Mouse (Mus musculus) thymus, postnatal 10 days (tissue): ENCODE measurements around the gene Dhrs7b.
"Not testable (repeated sequence)": the region's sequence is repeated elsewhere in the genome, so short reads cannot be mapped to it uniquely, and the experiment has no call there.

Source experiments
- DNase-seq, 2 experiments: peaks; one replicate each; pipeline ENCODE4 v3.0.0; 2021; ENCODE audit warnings: low spot score in 2 of 2

Gene Dhrs7b

GRCm38 (mm10) chr11:60830433-60831052 lies at the start of gene Dhrs7b:
Gene Dhrs7b (plus strand): TSS chr11:60830631.
- peak; percentile 74 to 81 for DNase-seq

GRCm38 (mm10) chr11:60784179-60784922 lies 46.1 kb upstream of the Dhrs7b start:
- no peak for DNase-seq

- no peak for DNase-seq
Observed at GRCm38 (mm10) chr11:60787595-60787994, 42.8 kb upstream of the Dhrs7b start.

- no peak for DNase-seq
Observed at GRCm38 (mm10) chr11:60790472-60790871, 40.0 kb upstream of the Dhrs7b start.

- no peak for DNase-seq
Observed at GRCm38 (mm10) chr11:60796342-60796741, 34.1 kb upstream of the Dhrs7b start.

- DNase-seq = no peak
Observed at GRCm38 (mm10) chr11:60799977-60800376, 30.5 kb upstream of the Dhrs7b start.

GRCm38 (mm10) chr11:60800892-60801291 lies 29.5 kb upstream of the Dhrs7b start:
- no peak for DNase-seq

GRCm38 (mm10) chr11:60808286-60809070 lies 22.0 kb upstream of the Dhrs7b start:
- no peak for DNase-seq

GRCm38 (mm10) chr11:60809546-60809945 lies 20.9 kb upstream of the Dhrs7b start:
- no peak for DNase-seq

GRCm38 (mm10) chr11:60810046-60810965 lies 20.1 kb upstream of the Dhrs7b start:
- DNase-seq = no peak

- peak; percentile 92 to 93 for DNase-seq
Observed at GRCm38 (mm10) chr11:60811054-60811460, 19.4 kb upstream of the Dhrs7b start.

GRCm38 (mm10) chr11:60811618-60812017 lies 18.8 kb upstream of the Dhrs7b start, which contains the start of gene Shmt1:
Gene Shmt1 (minus strand): TSS chr11:60811718.
- not testable (repeated sequence) for DNase-seq

- DNase-seq = no peak
Observed at GRCm38 (mm10) chr11:60816398-60816797, 14.0 kb upstream of the Dhrs7b start.

GRCm38 (mm10) chr11:60823771-60824170 lies 6.7 kb upstream of the Dhrs7b start:
- DNase-seq = no peak

- DNase-seq = no peak
Observed at GRCm38 (mm10) chr11:60825191-60825590, 5.2 kb upstream of the Dhrs7b start.

- no peak for DNase-seq
Observed at GRCm38 (mm10) chr11:60826700-60827099, 3.7 kb upstream of the Dhrs7b start.

- no peak for DNase-seq
Observed at GRCm38 (mm10) chr11:60827241-60827945, 3.0 kb upstream of the Dhrs7b start.

- DNase-seq = no peak
Observed at GRCm38 (mm10) chr11:60828903-60829302, 1.5 kb upstream of the Dhrs7b start.

GRCm38 (mm10) chr11:60836897-60837296 lies 6.5 kb downstream of the Dhrs7b start:
- no peak for DNase-seq

- no peak for DNase-seq
Observed at GRCm38 (mm10) chr11:60837644-60838406, 7.4 kb downstream of the Dhrs7b start.
